Mouse (Mus musculus) olfactory bulb, adult 2 months (tissue): ENCODE data around the gene Sez6l.

Source experiments
- CTCF ChIP-seq: fragments of 200-500 bp; IDR thresholded peaks from 2 replicates; pipeline ENCODE4 v1.5.1; 2012; ENCODE audit warnings: low read depth, mild to moderate bottlenecking, low read length, moderate library complexity; ENCODE audit not compliant: insufficient read depth
- POLR2A ChIP-seq: fragments of 200-500 bp; IDR thresholded peaks from 2 replicates; pipeline ENCODE4 v1.6.1; 2012; ENCODE audit warnings: mild to moderate bottlenecking, low read depth, low read length, moderate library complexity; ENCODE audit not compliant: insufficient read depth

DNA sequence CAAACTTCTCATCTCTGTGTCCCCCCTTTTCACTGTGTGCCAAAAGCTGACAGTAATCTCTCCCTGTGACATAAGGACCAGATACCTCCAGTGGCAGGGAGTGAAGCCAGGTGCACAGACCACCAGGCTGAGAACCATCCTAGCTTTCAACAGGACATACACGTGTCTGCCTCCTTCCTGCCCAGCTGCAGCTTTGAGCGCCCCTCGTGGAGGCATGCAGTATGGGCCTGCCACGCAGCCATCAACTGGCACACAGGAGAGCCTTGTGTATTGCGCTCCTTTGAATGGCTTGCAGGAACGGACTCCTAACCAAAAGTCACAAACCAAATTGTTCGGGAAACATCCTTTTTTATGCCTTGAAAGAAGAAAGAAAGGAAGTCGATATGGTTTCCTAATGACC, 3.1 kb downstream of the Sez6l start:
- TF ChIP-seq POLR2A (no peak), CTCF (peak; percentile 91)
